Mouse (Mus musculus) testis, adult 2 months (tissue): ENCODE measurements around the gene Gm20388.

Experiments used
- CTCF ChIP-seq: fragments of 200-500 bp; IDR thresholded peaks from 2 replicates; pipeline ENCODE4 v1.5.1; 2012; ENCODE audit warnings: low read depth, mild to moderate bottlenecking, inconsistent platforms, low read length, moderate library complexity; ENCODE audit not compliant: control insufficient read depth, insufficient read depth, insufficient replicate concordance
- POLR2A ChIP-seq: fragments of 200-500 bp; IDR thresholded peaks from 2 replicates; pipeline ENCODE4 v1.6.1; 2012; ENCODE audit warnings: low read depth, mild to moderate bottlenecking, inconsistent platforms, low read length, moderate library complexity; ENCODE audit not compliant: control insufficient read depth

GRCm38 (mm10) chr8:124247581-124247980 is 4336.9 kb downstream of the Gm20388 start:
- TF ChIP-seq CTCF (no peak), POLR2A (no peak)
